Mouse (Mus musculus): ENCODE measurements at regions not wholly inside any gene's neighbourhood (a gene's known extent, or its start where the extent isn't known, plus 50 kb on each side); places are given as distances from the start of the nearest gene placed in this dataset.
"Not testable (repeated sequence)": the region's sequence is repeated elsewhere in the genome, so short reads cannot be mapped to it uniquely, and the experiment has no call there.

- DNase-seq (no peak), ATAC-seq (no peak)
- TF ChIP-seq EP300 (IDR thresholded peaks at IDR 0.05; ENCODE audit: low read depth) (no peak), CTCF (IDR thresholded peaks at IDR 0.05; ENCODE audit: low read depth) (no peak)
- H3K9ac ChIP-seq (replicated peaks) = no peak overlapping the region
- no peaks in the 10 kb centered on the region for H3K36me3 ChIP-seq (replicated peaks; ENCODE audit: insufficient read depth, low read length)
- H3K4me2 ChIP-seq (ENCODE audit: low read depth, low read length) = no peak overlapping the region
- no peaks in the 10 kb centered on the region for H3K27me3 ChIP-seq (ENCODE audit: insufficient read depth, low read length)
- H3K4me1 ChIP-seq (ENCODE audit: insufficient read depth) = no peaks in the 10 kb centered on the region
- H3K27ac ChIP-seq (ENCODE audit: low read depth) = no peak overlapping the region
- no peaks in the 10 kb centered on the region for H3K9me3 ChIP-seq (ENCODE audit: low read length)
- WGBS (ENCODE audit: insufficient replicate concordance) = 75% methylated on average over 4 of the region's 4 CpGs
- no peak overlapping the region for H3K4me3 ChIP-seq (ENCODE audit: low read depth, low read length)
Measured at GRCm38 (mm10) chr10:70853614-70854013, 197.8 kb upstream of the Phyhipl start.

GRCm38 (mm10) chr10:70848141-70848540 lies 192.4 kb upstream of the Phyhipl start:
- no peak for DNase-seq
- H3K27ac ChIP-seq (ENCODE audit: low read depth) = no peak overlapping the region
- no peak for ATAC-seq
- no peaks in the 10 kb centered on the region for H3K9me3 ChIP-seq (ENCODE audit: low read length)
- no peaks in the 10 kb centered on the region for H3K27me3 ChIP-seq (ENCODE audit: insufficient read depth, low read length)
- TF ChIP-seq EP300 (IDR thresholded peaks at IDR 0.05; ENCODE audit: low read depth) (no peak), CTCF (IDR thresholded peaks at IDR 0.05; ENCODE audit: low read depth) (no peak)
- 76% methylated on average over 5 of the region's 5 CpGs for WGBS (ENCODE audit: insufficient replicate concordance)
- no peak overlapping the region for H3K4me3 ChIP-seq (ENCODE audit: low read depth, low read length)
- H3K4me1 ChIP-seq (ENCODE audit: insufficient read depth) = no peaks in the 10 kb centered on the region
- no peak overlapping the region for H3K4me2 ChIP-seq (ENCODE audit: low read depth, low read length)
- H3K9ac ChIP-seq (replicated peaks) = no peak overlapping the region
- H3K36me3 ChIP-seq (replicated peaks; ENCODE audit: insufficient read depth, low read length) = no peaks in the 10 kb centered on the region

GRCm38 (mm10) chr10:70847341-70847882 lies 191.6 kb upstream of the Phyhipl start:
- Histone ChIP-seq H3K4me3 (ENCODE audit: low read depth, low read length) (no peak overlapping the region), H3K9me3 (ENCODE audit: low read length) (no peaks in the 10 kb centered on the region), H3K4me1 (ENCODE audit: insufficient read depth) (no peaks in the 10 kb centered on the region), H3K27me3 (ENCODE audit: insufficient read depth, low read length) (no peaks in the 10 kb centered on the region), H3K4me2 (ENCODE audit: low read depth, low read length) (no peak overlapping the region), H3K27ac (ENCODE audit: low read depth) (no peak overlapping the region), H3K9ac (replicated peaks) (no peak overlapping the region), H3K36me3 (replicated peaks; ENCODE audit: insufficient read depth, low read length) (no peaks in the 10 kb centered on the region)
- WGBS (ENCODE audit: insufficient replicate concordance) = 54% methylated on average over 3 of the region's 3 CpGs
- ATAC-seq (no peak), DNase-seq (no peak)
- no peak for TF ChIP-seq CTCF (IDR thresholded peaks at IDR 0.05; ENCODE audit: low read depth)
- TF ChIP-seq EP300 (IDR thresholded peaks at IDR 0.05; ENCODE audit: low read depth) = no peak

GRCm38 (mm10) chr10:70846281-70847168 lies 190.8 kb upstream of the Phyhipl start:
- Histone ChIP-seq H3K27ac (ENCODE audit: low read depth) (no peak overlapping the region), H3K4me2 (ENCODE audit: low read depth, low read length) (no peak overlapping the region), H3K9me3 (ENCODE audit: low read length) (no peaks in the 10 kb centered on the region), H3K4me1 (ENCODE audit: insufficient read depth) (no peaks in the 10 kb centered on the region), H3K9ac (replicated peaks) (no peak overlapping the region), H3K36me3 (replicated peaks; ENCODE audit: insufficient read depth, low read length) (no peaks in the 10 kb centered on the region), H3K4me3 (ENCODE audit: low read depth, low read length) (no peak overlapping the region), H3K27me3 (ENCODE audit: insufficient read depth, low read length) (no peaks in the 10 kb centered on the region)
- no peak for ATAC-seq
- DNase-seq = no peak
- WGBS (ENCODE audit: insufficient replicate concordance) = 79% methylated on average over 10 of the region's 10 CpGs
- TF ChIP-seq EP300 (IDR thresholded peaks at IDR 0.05; ENCODE audit: low read depth) = no peak
- no peak for TF ChIP-seq CTCF (IDR thresholded peaks at IDR 0.05; ENCODE audit: low read depth)

- ATAC-seq = no peak
Measured at GRCm38 (mm10) chr10:70843848-70844247, 188.1 kb upstream of the Phyhipl start.

GRCm38 (mm10) chr10:70842176-70842838 lies 186.5 kb upstream of the Phyhipl start:
- Histone ChIP-seq H3K4me3 (ENCODE audit: low read depth, low read length) (no peak overlapping the region), H3K27me3 (ENCODE audit: insufficient read depth, low read length) (no peaks in the 10 kb centered on the region), H3K9me3 (ENCODE audit: low read length) (0 out of 2 replicates have a peak, but pooled peaks cover 2% of the 10 kb centered on the region), H3K36me3 (replicated peaks; ENCODE audit: insufficient read depth, low read length) (no peaks in the 10 kb centered on the region), H3K4me2 (ENCODE audit: low read depth, low read length) (no peak overlapping the region), H3K27ac (ENCODE audit: low read depth) (no peak overlapping the region), H3K9ac (replicated peaks) (no peak overlapping the region), H3K4me1 (ENCODE audit: insufficient read depth) (no peaks in the 10 kb centered on the region)
- TF ChIP-seq CTCF (IDR thresholded peaks at IDR 0.05; ENCODE audit: low read depth) = no peak
- TF ChIP-seq EP300 (IDR thresholded peaks at IDR 0.05; ENCODE audit: low read depth) = no peak
- no peak for ATAC-seq
- WGBS (ENCODE audit: insufficient replicate concordance) = 70% methylated on average over 4 of the region's 4 CpGs
- no peak for DNase-seq

More at GRCm38 (mm10) chr10:70843848-70844247, 188.1 kb upstream of the Phyhipl start:
- Histone ChIP-seq H3K9ac (replicated peaks) (no peak overlapping the region), H3K9me3 (ENCODE audit: low read length) (no peaks in the 10 kb centered on the region), H3K4me1 (ENCODE audit: insufficient read depth) (no peaks in the 10 kb centered on the region), H3K27me3 (ENCODE audit: insufficient read depth, low read length) (no peaks in the 10 kb centered on the region), H3K4me2 (ENCODE audit: low read depth, low read length) (no peak overlapping the region), H3K27ac (ENCODE audit: low read depth) (no peak overlapping the region), H3K36me3 (replicated peaks; ENCODE audit: insufficient read depth, low read length) (no peaks in the 10 kb centered on the region), H3K4me3 (ENCODE audit: low read depth, low read length) (no peak overlapping the region)
- no peak for DNase-seq
- no peak for TF ChIP-seq CTCF (IDR thresholded peaks at IDR 0.05; ENCODE audit: low read depth)
- TF ChIP-seq EP300 (IDR thresholded peaks at IDR 0.05; ENCODE audit: low read depth) = no peak
- 73% methylated on average over 2 of the region's 2 CpGs for WGBS (ENCODE audit: insufficient replicate concordance)

GRCm38 (mm10) chr10:70841179-70841578 lies 185.4 kb upstream of the Phyhipl start:
- 88% methylated on average over 2 of the region's 2 CpGs for WGBS (ENCODE audit: insufficient replicate concordance)
- not testable (repeated sequence) for H3K4me1 ChIP-seq (ENCODE audit: insufficient read depth); H3K27ac ChIP-seq (ENCODE audit: low read depth); H3K4me3 ChIP-seq (ENCODE audit: low read depth, low read length); H3K9me3 ChIP-seq (ENCODE audit: low read length); H3K36me3 ChIP-seq (replicated peaks; ENCODE audit: insufficient read depth, low read length); H3K27me3 ChIP-seq (ENCODE audit: insufficient read depth, low read length); ATAC-seq; H3K9ac ChIP-seq (replicated peaks); DNase-seq; H3K4me2 ChIP-seq (ENCODE audit: low read depth, low read length)
